Mouse (Mus musculus): ENCODE data around the gene Hao2.

DNA sequence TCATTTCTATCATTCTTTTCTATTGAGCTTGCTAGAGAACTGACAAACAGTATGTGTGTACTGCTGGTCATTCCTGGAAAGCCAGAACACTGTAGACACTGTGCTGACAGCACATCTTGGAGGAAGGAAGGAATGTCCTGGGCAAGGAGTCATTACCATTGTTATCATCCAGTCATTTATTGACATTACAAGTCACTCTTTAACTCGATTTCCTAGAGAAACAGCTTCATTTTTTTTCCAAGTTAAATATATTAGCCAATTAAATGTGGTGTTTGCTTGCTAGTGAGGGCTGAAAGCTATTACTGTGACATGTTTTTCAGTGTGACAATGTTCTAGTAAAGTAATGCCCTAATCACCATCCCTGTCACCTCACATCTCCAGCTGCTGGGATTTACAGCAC lies 39.4 kb downstream of the Hao2 start:
- TF ChIP-seq CTCF (IDR thresholded peaks at IDR 0.05; ENCODE audit: control insufficient read depth, insufficient read depth, insufficient replicate concordance, low read depth, low read length) (no peak), POLR2A (IDR thresholded peaks at IDR 0.05; ENCODE audit: control insufficient read depth, low read depth, low read length) (no peak)
